Mouse (Mus musculus) spleen, adult 2 months (tissue): ENCODE data around the gene 1700003H04Rik.

Source experiments
- CTCF ChIP-seq: fragments of 200-500 bp; IDR thresholded peaks from 2 replicates; pipeline ENCODE4 v1.5.1; 2011; ENCODE audit warnings: mild to moderate bottlenecking, inconsistent platforms; ENCODE audit not compliant: insufficient read depth, insufficient read length, insufficient replicate concordance; ENCODE audit errors: extremely low read depth
- POLR2A ChIP-seq: fragments of 200-500 bp; IDR thresholded peaks from 2 replicates; pipeline ENCODE4 v1.6.1; 2011; ENCODE audit warnings: low read depth, low read length, inconsistent platforms

DNA sequence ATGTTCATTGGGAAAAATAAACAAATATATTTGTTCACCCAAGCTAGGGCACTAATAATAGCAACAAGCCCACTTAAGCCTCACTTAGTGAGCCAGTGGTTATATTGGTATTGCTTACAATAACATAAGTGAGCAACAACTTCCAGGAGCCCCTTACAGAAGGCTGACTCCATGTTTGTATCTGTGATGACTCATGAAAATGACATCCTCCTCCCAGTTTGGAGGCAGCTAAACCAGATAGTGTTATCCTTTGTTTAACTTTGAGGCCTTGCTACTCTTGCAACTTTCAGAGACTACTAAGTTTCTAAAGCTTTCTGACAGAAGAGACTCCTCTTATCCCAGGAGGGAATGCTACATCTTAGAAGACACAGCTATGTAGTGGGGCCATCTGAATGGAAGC lies 16.9 kb upstream of the 1700003H04Rik start:
- TF ChIP-seq POLR2A (no peak), CTCF (no peak)
